Mouse (Mus musculus) gastrocnemius, adult 18-20 months (tissue): Measurements from ENCODE around the gene Lrrn4cl. TPM values are rescaled to one million over a fixed set of nuclear protein-coding genes. Genes with fewer than 3 reads are reported as not detected.
"Not testable (repeated sequence)": the region's sequence is repeated elsewhere in the genome, so short reads cannot be mapped to it uniquely, and the experiment has no call there.

Source experiments
- DNase-seq: peaks from one replicate; pipeline ENCODE4 v3.0.0; 2021; ENCODE audit warnings: low spot score
- total RNA-seq, 2 experiments: library from RNA; stranded (reverse); gene quantifications; 2 replicates each; pipeline ENCODE4 v1.2.3; 2021

Gene Lrrn4cl
- total RNA-seq, 2 experiments from 2014 or later = 5.6 to 8.8 TPM

DNA sequence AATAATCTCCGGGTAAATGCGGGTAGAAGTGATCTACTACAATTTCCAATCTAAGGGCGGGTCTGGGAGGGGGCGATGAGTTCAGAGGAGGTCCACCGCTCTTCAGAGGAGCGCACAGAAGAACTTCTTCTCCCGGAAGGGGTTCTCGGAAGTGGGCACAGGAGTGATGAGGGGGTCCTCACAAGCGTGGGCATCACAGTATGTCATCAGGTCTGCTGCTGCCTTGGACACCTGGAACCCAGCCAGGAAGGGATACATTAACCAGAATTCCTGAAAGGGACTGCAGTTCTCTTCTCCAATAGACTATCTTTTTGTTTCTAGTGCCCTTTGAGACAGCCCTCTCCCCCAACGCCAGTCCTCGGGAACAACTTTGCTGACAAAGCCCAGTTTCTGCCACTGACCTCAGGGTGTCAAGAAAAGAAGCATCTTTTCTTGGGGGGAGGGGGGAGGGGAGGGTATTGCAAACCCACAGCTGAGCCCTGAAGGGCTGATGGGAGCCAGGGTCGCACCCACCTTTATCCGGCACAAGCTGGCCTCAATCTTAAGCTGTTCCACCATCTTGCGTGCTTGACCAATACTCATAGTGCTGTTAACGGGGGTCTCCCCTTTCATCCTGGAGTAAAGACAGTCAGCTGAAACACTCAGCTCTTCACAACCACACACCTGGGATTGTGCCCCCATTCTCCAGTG lies 12.4 kb upstream of the Lrrn4cl start:
- DNase-seq = no peak

- no peak for DNase-seq
These were observed 11.3 kb upstream of the Lrrn4cl start, which contains the start of gene Gng3 for GRCm38 (mm10) chr19:8839103-8839907. Gene Gng3, minus strand, starts transcription at chr19:8839194.

DNA sequence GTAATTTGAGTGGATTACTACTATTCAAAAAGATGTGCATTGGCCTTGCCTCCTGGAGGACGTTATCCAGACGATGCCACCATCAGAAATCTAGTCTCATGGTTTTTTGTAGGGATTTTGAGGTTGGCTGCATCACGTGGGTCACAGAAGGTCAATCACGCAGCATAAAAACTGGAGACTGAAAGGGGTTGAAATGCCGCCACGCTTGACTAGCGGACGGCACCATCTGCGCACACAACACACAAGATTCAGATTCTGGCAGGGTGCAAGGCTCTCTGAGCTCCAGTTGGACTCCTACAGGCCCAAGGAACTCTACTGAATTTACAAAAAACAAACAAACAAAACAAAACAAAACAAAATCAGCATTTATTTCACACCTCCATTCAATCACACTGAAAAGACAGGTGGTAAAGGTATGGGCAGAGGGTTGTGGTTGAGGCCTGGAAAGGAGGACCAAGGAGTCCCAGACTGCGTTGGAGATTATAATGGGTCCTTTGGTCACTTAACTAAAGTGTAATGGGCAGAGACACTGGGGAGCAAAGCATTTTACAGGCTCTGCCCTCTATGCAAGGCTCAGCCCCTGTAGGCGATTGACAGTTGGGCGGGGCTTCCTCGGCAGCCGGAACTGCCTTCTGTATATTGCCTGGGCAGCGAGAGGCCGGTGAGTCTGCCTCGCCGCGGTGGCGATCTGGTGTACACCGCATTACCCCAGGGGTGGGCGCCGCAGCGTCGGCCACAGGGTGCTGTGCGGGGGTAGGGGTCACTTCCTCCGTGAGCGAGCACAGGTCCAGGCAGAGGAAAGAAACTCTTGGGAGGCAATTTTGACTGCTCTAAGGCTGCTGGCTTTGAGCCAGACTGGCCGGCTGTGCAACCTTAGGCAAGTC lies 10.4 kb upstream of the Lrrn4cl start:
- peak; percentile 57 for DNase-seq

GRCm38 (mm10) chr19:8841012-8841411 lies 9.6 kb upstream of the Lrrn4cl start:
- no peak for DNase-seq

DNA sequence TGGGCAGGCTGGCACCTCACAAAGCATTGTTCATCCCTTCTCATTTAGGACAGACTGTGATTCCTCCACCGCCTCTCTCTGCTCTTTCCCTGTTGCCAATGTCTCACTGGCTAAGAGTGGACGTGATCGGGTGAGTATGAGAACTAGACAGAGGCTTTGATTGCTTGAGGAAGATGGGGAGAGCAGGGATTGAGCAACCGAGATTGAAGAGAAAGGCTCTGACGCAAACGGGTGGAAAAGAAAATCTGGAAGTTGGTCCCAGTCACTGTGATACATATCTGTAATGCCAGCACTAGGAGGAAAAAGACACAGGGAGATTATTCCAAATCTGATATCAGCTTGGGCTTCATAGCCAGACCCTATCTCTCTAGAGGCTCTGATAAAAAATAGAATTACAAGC lies 7.6 kb upstream of the Lrrn4cl start:
- DNase-seq = no peak

DNA sequence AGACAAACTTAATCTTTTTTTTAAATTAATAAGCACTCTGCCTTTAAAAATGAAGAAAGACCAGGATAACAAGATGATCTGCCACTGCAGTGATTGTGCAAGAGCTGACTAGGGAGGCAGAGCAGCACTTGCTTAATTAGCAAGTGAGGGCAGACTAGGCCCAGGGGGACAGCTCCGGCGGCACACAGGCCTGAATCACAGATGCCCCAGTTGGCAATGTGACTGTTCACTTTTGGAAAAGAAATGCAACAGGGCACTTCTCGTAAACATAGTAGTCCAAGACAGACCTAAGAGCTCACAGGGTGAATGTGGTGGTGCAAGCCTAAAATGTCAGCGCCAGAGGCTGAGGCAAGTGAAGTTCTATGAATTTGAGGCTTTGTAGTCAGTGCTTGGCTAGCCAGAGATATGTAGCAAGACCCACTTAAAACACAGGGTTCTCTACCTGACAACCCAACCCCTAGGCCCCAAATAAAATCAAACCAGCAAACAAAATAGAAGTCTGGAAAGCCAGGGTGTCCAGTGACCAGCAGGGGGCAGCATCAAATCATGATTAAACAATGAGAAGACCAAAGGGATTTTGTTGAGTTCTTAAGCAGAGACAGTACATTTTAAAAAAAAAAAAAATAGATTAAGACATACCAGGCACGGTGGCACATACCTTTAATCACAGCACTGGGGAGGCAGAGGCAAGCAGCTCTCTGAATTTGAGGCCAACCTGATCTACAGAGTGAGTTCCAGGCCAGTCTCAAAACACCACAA lies 6.0 kb upstream of the Lrrn4cl start:
- peak; percentile 83 for DNase-seq

DNA sequence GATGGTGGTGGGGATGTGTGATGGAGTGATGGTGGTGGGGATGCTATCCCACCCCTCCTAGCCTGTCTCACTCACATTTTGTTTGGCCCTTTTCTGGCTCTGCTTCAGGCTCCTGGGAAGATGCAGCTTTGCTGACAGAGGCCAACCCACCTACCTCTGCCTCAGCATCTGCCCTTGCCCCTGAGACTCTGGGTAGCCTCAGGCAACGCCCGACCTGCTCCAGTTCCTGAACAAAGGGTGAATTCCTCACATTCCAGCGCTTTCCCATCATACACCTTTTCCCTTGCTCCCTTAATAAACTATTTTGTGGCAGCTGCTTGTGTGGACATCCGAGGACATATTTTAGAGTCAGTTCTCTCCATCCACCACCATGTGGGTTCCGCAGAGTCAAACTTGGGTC lies 2.2 kb upstream of the Lrrn4cl start:
- DNase-seq = no peak

- no peak for DNase-seq
These were observed 1.1 kb downstream of the Lrrn4cl start for GRCm38 (mm10) chr19:8851639-8852038.

DNA sequence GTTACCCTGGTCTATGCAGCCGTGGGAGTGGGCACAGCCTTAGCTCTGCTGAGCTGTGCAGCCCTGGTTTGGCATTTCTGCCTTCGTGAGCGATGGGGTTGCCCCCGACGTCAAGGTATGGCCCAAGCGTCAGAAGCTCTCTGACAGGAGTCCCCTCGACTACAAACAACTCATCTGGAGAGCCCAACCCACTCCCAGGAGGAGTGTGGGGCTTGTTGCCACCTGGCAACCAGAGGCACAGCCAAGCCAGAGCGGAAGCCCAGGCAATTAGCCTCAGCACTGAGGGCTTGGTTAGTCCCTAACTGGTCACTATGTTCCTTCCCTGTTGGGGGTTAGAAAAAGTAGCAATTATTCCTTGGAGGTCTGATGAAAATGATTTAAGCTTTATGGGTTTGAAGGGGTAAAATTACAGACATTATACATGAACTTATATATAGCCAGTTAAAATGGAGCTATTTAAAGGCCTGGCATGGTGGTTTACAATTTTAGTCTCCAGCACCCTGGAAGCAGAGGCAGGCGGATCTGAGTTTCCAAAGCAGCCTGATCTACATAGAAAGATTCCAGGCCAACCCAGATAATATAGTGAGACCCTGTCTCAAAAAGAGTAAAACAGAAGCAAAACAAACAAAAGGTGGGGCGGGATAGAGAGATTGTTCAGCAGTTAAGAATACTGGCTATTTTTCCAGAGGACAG lies 1.8 kb downstream of the Lrrn4cl start:
- peak; percentile 72 for DNase-seq

DNA sequence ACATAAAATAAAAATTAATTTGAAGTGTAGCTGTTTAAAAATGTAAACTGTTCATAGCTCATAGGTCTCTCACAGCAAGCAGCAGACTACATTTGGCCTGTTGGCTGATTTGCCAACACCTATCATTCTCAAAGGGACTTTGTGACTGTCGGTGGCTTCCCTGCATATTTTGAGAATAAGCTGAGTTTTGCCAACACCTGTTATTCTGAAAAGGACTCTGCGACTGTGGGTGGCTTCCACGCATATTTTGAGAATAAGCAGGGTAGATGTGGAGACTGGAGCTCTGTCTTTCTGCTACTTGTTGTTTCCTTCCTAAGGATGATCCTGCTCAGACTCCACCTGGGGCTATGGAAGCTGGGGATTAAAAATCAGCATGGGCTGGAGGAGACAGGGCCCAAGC lies 2.5 kb downstream of the Lrrn4cl start:
- no peak for DNase-seq

- peak; percentile 44 for DNase-seq
These were observed 7.1 kb downstream of the Lrrn4cl start for GRCm38 (mm10) chr19:8857689-8858088.

DNA sequence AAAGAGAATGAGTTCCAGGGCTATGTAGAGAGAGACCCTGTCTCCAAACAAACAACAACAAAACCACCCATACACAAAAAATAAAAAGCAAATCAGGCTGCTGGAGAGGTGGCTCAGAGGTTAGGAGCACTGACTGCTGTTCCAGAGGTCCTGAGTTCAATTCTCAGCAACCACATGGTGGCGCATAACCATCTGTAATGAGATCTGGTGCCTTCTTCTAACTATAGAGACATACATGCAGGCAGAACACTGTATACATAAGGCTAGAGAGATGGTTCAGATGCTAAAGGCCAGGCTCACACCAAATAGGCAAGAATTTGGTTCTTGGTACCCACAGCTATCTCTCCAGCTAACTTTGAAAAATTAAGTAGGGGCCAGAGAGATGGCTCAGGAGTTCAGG lies 8.4 kb downstream of the Lrrn4cl start:
- no peak for DNase-seq

GRCm38 (mm10) chr19:8864265-8864664 lies 13.7 kb downstream of the Lrrn4cl start:
- DNase-seq = no peak

- not testable (repeated sequence) for DNase-seq
These were observed 19.8 kb downstream of the Lrrn4cl start for GRCm38 (mm10) chr19:8870381-8870780.

DNA sequence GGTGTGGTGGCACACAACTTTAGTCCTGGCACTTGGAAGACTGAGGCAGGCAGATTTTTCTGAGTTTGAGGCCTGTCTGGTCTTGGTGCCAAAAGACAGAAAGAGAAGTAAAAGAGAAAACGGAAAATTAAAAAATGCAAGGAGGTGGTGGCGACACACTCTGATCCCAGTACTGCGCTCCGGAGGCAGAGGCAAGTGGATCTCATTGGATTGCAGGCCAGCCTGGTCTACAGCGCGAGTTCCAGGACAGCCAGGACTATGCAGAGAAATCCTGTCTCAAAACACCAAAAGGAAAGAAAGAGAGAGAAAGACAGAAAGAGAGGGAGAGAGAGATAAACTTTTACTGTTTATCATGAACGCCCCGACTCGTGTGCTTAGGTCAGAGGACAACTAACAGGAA lies 20.3 kb downstream of the Lrrn4cl start:
- no peak for DNase-seq

- DNase-seq = peak; percentile 99
These were observed 21.0 kb downstream of the Lrrn4cl start, which contains the start of gene Ubxn1 for GRCm38 (mm10) chr19:8871267-8872186. Gene Ubxn1, plus strand, starts transcription at chr19:8871496.

- no peak for DNase-seq
These were observed 21.8 kb downstream of the Lrrn4cl start for GRCm38 (mm10) chr19:8872266-8872840.

GRCm38 (mm10) chr19:8875031-8875430 lies 24.5 kb downstream of the Lrrn4cl start:
- no peak for DNase-seq
